Mouse (Mus musculus) liver, adult 2 months (tissue): ENCODE data around the gene Rnd1. TPM values are rescaled to one million over a fixed set of nuclear protein-coding genes. Genes with fewer than 3 reads are reported as not detected.

Source experiments
- DNase-seq: peaks from one replicate; pipeline ENCODE4 v3.0.0-alpha.2; 2011; ENCODE audit warnings: low read depth, low spot score; ENCODE audit errors: extremely low read depth
- H3K27ac ChIP-seq: fragments of 200-500 bp; replicated peaks from 2 replicates; pipeline ENCODE4 v1.5.1; 2012; ENCODE audit warnings: low read depth, mild to moderate bottlenecking, control low read depth, inconsistent platforms, low read length; ENCODE audit not compliant: insufficient read depth
- H3K27me3 ChIP-seq: fragments of 200-500 bp; 2 replicates; pipeline ENCODE4 v1.6.1; 2012; ENCODE audit warnings: mild to moderate bottlenecking, moderate library complexity, low read length, inconsistent platforms; ENCODE audit not compliant: control insufficient read depth, insufficient read depth
- H3K36me3 ChIP-seq: fragments of 200-500 bp; 2 replicates; pipeline ENCODE4 v1.6.1; 2012; ENCODE audit warnings: low read length, inconsistent platforms; ENCODE audit not compliant: control insufficient read depth, insufficient read depth
- H3K4me1 ChIP-seq: fragments of 200-500 bp; 2 replicates; pipeline ENCODE4 v1.6.1; 2011; ENCODE audit warnings: low read length; ENCODE audit not compliant: control insufficient read depth, insufficient read depth
- H3K4me3 ChIP-seq: fragments of 200-500 bp; 2 replicates; pipeline ENCODE4 v1.5.1; 2011; ENCODE audit warnings: low read depth, mild to moderate bottlenecking, control low read depth, low read length, moderate library complexity; ENCODE audit not compliant: insufficient read depth
- H3K79me2 ChIP-seq: fragments of 200-500 bp; 2 replicates; pipeline ENCODE4 v1.6.1; 2012; ENCODE audit warnings: inconsistent platforms, mild to moderate bottlenecking, low read length, moderate library complexity; ENCODE audit not compliant: control insufficient read depth, insufficient read depth
- H3K9ac ChIP-seq: fragments of 200-500 bp; 2 replicates; pipeline ENCODE4 v1.6.1; 2012; ENCODE audit warnings: low read depth, mild to moderate bottlenecking, control low read depth, inconsistent platforms, low read length
- CTCF ChIP-seq: fragments of 200-500 bp; IDR thresholded peaks from 2 replicates; pipeline ENCODE4 v1.5.1; 2011; ENCODE audit warnings: low read depth, low read length, control low read depth
- POLR2A ChIP-seq: fragments of 200-500 bp; IDR thresholded peaks from 2 replicates; pipeline ENCODE4 v1.6.1; 2011; ENCODE audit warnings: low read length, control low read depth; ENCODE audit not compliant: insufficient read depth; ENCODE audit errors: extremely low read depth
- WGBS: fragments of 180-500 bp; shearing (Covaris S2); methylation state at CpG from one replicate; pipeline ENCODE4 v1.1.7; 2018; 5-methylcytosine and 5-hydroxymethylcytosine counted together
- polyA plus RNA-seq: library from polyadenylated mRNA; depleted of rRNA; stranded (reverse); fragments of >200 nt; gene quantifications from 2 replicates; pipeline ENCODE4 v1.2.3, GENCODE M21; 2012
- total RNA-seq: library from RNA; depleted of rRNA; stranded (reverse); fragments of >200 nt; gene quantifications from 2 replicates; pipeline ENCODE4 v1.2.3, GENCODE M21; 2014

Gene Rnd1
- total and polyA plus RNA-seq, 2 experiments, result 7.4 to 20.0 TPM

DNA sequence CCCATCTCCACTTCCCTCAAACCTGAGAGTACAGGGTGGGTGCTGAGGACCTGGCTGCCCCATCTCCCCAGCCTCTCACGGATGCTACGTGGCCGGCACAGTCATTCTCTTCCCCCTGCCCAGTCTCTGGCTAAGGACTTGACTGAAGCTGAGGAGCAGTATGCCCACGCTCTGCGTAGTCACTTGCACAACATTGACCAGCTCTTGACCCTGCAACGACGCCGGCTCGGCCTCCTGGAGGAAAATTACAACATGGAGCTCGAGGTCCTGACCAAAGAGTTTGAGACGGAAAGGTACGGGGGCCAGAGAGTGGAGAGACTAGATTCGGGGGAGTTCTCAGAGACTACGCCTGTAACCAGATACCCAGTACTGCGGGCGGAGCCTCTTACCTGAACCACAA is 40.0 kb upstream of the Rnd1 start:
- Histone ChIP-seq H3K79me2 (no peaks in the 10 kb centered on the region), H3K4me1 (no peaks in the 10 kb centered on the region), H3K9ac (no peak overlapping the region), H3K27ac (no peak overlapping the region), H3K4me3 (no peak overlapping the region), H3K27me3 (0 out of 2 replicates have a peak, but pooled peaks cover 4% of the 10 kb centered on the region), H3K36me3 (no peaks in the 10 kb centered on the region)
- 64% methylated on average over 16 of the region's 16 CpGs for WGBS
- TF ChIP-seq CTCF, result no peak
- no peak for TF ChIP-seq POLR2A
- DNase-seq, result no peak

DNA sequence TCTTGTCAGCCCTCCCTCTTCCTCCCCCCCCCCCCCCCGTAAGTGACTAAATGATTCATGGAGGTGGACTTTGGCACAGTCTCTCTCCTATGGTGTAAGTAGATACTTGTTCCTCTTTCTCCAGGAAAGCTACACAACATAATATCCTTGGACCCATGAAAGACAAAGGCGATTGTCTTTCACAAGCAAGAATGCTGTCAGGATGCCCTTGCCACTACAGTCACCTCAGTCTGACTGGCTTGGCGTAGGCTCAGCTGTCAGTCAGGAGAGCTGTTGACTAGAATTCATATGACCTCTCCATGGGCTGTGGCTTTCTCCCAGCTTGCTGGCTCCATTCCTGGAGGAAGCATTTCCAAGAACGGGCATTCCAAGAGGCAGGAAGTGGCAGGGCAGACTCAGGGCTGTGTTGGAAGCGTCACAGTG is 37.0 kb upstream of the Rnd1 start:
- WGBS, result 70% methylated on average over 5 of the region's 5 CpGs
- H3K36me3 ChIP-seq, result no peaks in the 10 kb centered on the region
- TF ChIP-seq CTCF (no peak), POLR2A (no peak)
- no peaks in the 10 kb centered on the region for H3K79me2 ChIP-seq
- H3K4me1 ChIP-seq, result no peaks in the 10 kb centered on the region
- no peak for DNase-seq
- no peak overlapping the region for H3K4me3 ChIP-seq
- no peak overlapping the region for H3K9ac ChIP-seq
- H3K27me3 ChIP-seq, result 0 out of 2 replicates have a peak, but pooled peaks cover 4% of the 10 kb centered on the region
- H3K27ac ChIP-seq, result no peak overlapping the region

DNA sequence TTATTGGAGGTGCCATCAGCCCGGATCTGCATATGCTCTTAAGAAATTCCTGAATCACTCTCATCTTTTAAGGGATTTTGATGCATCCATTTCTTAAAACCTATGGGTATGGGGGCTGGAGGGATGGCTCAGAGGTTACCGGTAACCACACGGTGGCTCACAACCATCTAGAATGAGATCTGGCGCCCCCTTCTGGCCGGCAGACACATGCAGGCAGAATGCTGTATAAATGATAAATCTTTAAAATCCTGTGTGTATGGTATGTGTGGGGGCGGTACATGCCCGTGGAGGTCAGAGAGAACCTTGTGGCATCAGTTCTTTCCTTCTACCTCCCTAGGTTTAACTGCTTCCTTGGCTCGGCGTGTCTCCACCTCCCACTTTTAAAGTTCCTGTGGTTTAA is 33.2 kb upstream of the Rnd1 start:
- Histone ChIP-seq H3K27me3 (no peaks in the 10 kb centered on the region), H3K4me3 (no peak overlapping the region), H3K27ac (no peak overlapping the region), H3K36me3 (no peaks in the 10 kb centered on the region), H3K79me2 (no peaks in the 10 kb centered on the region), H3K4me1 (no peaks in the 10 kb centered on the region), H3K9ac (no peak overlapping the region)
- TF ChIP-seq CTCF (peak; percentile 88), POLR2A (no peak)
- 20% methylated on average over 9 of the region's 9 CpGs for WGBS
- DNase-seq, result no peak

GRCm38 (mm10) chr15:98707766-98708372 is 30.6 kb upstream of the Rnd1 start, which contains the start of gene Ccdc65:
Ccdc65 (plus strand) TSS chr15:98708207.
- no peaks in the 10 kb centered on the region for H3K36me3 ChIP-seq
- H3K27me3 ChIP-seq, result no peaks in the 10 kb centered on the region
- H3K4me3 ChIP-seq, result peak within 1 kb of the TSS; percentile 36; the same call in 1 of the 2 replicates
- no peaks in the 10 kb centered on the region for H3K4me1 ChIP-seq
- no peak within 1 kb of the TSS for H3K9ac ChIP-seq
- no peak within 1 kb of the TSS for H3K27ac ChIP-seq
- DNase-seq, result peak; percentile 77
- TF ChIP-seq POLR2A (no peak), CTCF (peak; percentile 81)
- WGBS, result 20% methylated on average over 16 of the region's 16 CpGs
- no peaks in the 10 kb centered on the region for H3K79me2 ChIP-seq

GRCm38 (mm10) chr15:98704312-98704711 is 27.1 kb upstream of the Rnd1 start:
- TF ChIP-seq CTCF (no peak), POLR2A (no peak)
- Histone ChIP-seq H3K4me1 (0 out of 2 replicates have a peak, but pooled peaks cover 1% of the 10 kb centered on the region), H3K4me3 (no peak overlapping the region), H3K27me3 (0 out of 2 replicates have a peak, but pooled peaks cover 2% of the 10 kb centered on the region), H3K9ac (no peak overlapping the region), H3K27ac (no peak overlapping the region), H3K79me2 (no peaks in the 10 kb centered on the region), H3K36me3 (no peaks in the 10 kb centered on the region)
- no peak for DNase-seq
- WGBS, result 62% methylated on average over 9 of the region's 9 CpGs
